Mouse (Mus musculus): ENCODE results near the gene Spryd3. TPM values are rescaled to one million over a fixed set of nuclear protein-coding genes. Genes with fewer than 3 reads are reported as not detected.

The Spryd3 gene
- polyA plus RNA-seq, 1 experiment from 2014 or later = 19.0 TPM

GRCm38 (mm10) chr15:102149561-102149960, 13.5 kb upstream of the Spryd3 start:
- Histone ChIP-seq H3K4me2 (replicated peaks; ENCODE audit: low read depth, low read length) (no peak overlapping the region), H3K9me3 (ENCODE audit: low read length) (no peaks in the 10 kb centered on the region), H3K36me3 (ENCODE audit: insufficient read depth, low read length) (no peaks in the 10 kb centered on the region), H3K27me3 (ENCODE audit: insufficient read depth, low read length) (peaks cover 16% of the 10 kb centered on the region), H3K9ac (replicated peaks; ENCODE audit: low read length) (no peak overlapping the region), H3K4me1 (ENCODE audit: insufficient read depth, low read length) (peaks cover 29% of the 10 kb centered on the region), H3K4me3 (ENCODE audit: low read length) (no peak overlapping the region), H3K27ac (ENCODE audit: low read length) (no peak overlapping the region)
- ATAC-seq (ENCODE audit: low FRiP score, low TSS enrichment) = no peak
- 65% methylated on average over 4 of the region's 4 CpGs for WGBS

- no peaks in the 10 kb centered on the region for H3K9me3 ChIP-seq (ENCODE audit: low read length)
- H3K27ac ChIP-seq (ENCODE audit: low read length) = no peak overlapping the region
- 54% methylated on average over 16 of the region's 16 CpGs for whole genome bisulfite sequencing
- no peak overlapping the region for H3K4me3 ChIP-seq (ENCODE audit: low read length)
- peaks cover 24% of the 10 kb centered on the region for H3K27me3 ChIP-seq (ENCODE audit: insufficient read depth, low read length)
- peaks cover 45% of the 10 kb centered on the region for H3K4me1 ChIP-seq (ENCODE audit: insufficient read depth, low read length)
- H3K4me2 ChIP-seq (replicated peaks; ENCODE audit: low read depth, low read length) = no peak overlapping the region
- H3K36me3 ChIP-seq (ENCODE audit: insufficient read depth, low read length) = no peaks in the 10 kb centered on the region
- ATAC-seq (ENCODE audit: low FRiP score, low TSS enrichment) = no peak
- 0 out of 2 replicates have a peak overlapping the region, but pooled peaks have one; percentile 32 for H3K9ac ChIP-seq (replicated peaks; ENCODE audit: low read length)
Measured at GRCm38 (mm10) chr15:102147674-102148402, 11.8 kb upstream of the Spryd3 start.

GRCm38 (mm10) chr15:102146882-102147281, 10.8 kb upstream of the Spryd3 start:
- WGBS = 0% methylated on average over 1 of the region's 1 CpGs
- ATAC-seq (ENCODE audit: low FRiP score, low TSS enrichment) = 0 out of 2 replicates have a peak, but pooled peaks have one; percentile 35

GRCm38 (mm10) chr15:102146089-102146488, 10.1 kb upstream of the Spryd3 start:
- Histone ChIP-seq H3K36me3 (ENCODE audit: insufficient read depth, low read length) (no peaks in the 10 kb centered on the region), H3K9me3 (ENCODE audit: low read length) (no peaks in the 10 kb centered on the region), H3K4me1 (ENCODE audit: insufficient read depth, low read length) (peaks cover 44% of the 10 kb centered on the region), H3K27ac (ENCODE audit: low read length) (no peak overlapping the region), H3K4me2 (replicated peaks; ENCODE audit: low read depth, low read length) (no peak overlapping the region), H3K4me3 (ENCODE audit: low read length) (no peak overlapping the region), H3K27me3 (ENCODE audit: insufficient read depth, low read length) (peaks cover 24% of the 10 kb centered on the region), H3K9ac (replicated peaks; ENCODE audit: low read length) (no peak overlapping the region)
- 84% methylated on average over 5 of the region's 5 CpGs for WGBS
- no peak for ATAC-seq (ENCODE audit: low FRiP score, low TSS enrichment)

More at GRCm38 (mm10) chr15:102146882-102147281, 10.8 kb upstream of the Spryd3 start:
- peaks cover 24% of the 10 kb centered on the region for H3K27me3 ChIP-seq (ENCODE audit: insufficient read depth, low read length)
- H3K9me3 ChIP-seq (ENCODE audit: low read length) = no peaks in the 10 kb centered on the region
- H3K4me2 ChIP-seq (replicated peaks; ENCODE audit: low read depth, low read length) = no peak overlapping the region
- no peak overlapping the region for H3K9ac ChIP-seq (replicated peaks; ENCODE audit: low read length)
- no peak overlapping the region for H3K27ac ChIP-seq (ENCODE audit: low read length)
- H3K36me3 ChIP-seq (ENCODE audit: insufficient read depth, low read length) = no peaks in the 10 kb centered on the region
- peaks cover 45% of the 10 kb centered on the region for H3K4me1 ChIP-seq (ENCODE audit: insufficient read depth, low read length)
- no peak overlapping the region for H3K4me3 ChIP-seq (ENCODE audit: low read length)

- Histone ChIP-seq H3K9ac (replicated peaks; ENCODE audit: low read length) (no peak overlapping the region), H3K27ac (ENCODE audit: low read length) (no peak overlapping the region), H3K4me3 (ENCODE audit: low read length) (peak overlapping the region; percentile 36), H3K4me2 (replicated peaks; ENCODE audit: low read depth, low read length) (peak overlapping the region; percentile 53), H3K4me1 (ENCODE audit: insufficient read depth, low read length) (peaks cover 36% of the 10 kb centered on the region), H3K36me3 (ENCODE audit: insufficient read depth, low read length) (no peaks in the 10 kb centered on the region), H3K9me3 (ENCODE audit: low read length) (no peaks in the 10 kb centered on the region), H3K27me3 (ENCODE audit: insufficient read depth, low read length) (peaks cover 24% of the 10 kb centered on the region)
- no peak for ATAC-seq (ENCODE audit: low FRiP score, low TSS enrichment)
- 61% methylated on average over 10 of the region's 10 CpGs for WGBS
Measured at GRCm38 (mm10) chr15:102145330-102145729, 9.3 kb upstream of the Spryd3 start.

- H3K9ac ChIP-seq (replicated peaks; ENCODE audit: low read length) = peak overlapping the region; percentile 60
- H3K27ac ChIP-seq (ENCODE audit: low read length) = peak overlapping the region; percentile 17; the same call in 1 of the 2 replicates
- H3K4me1 ChIP-seq (ENCODE audit: insufficient read depth, low read length) = peaks cover 30% of the 10 kb centered on the region
- peaks cover 24% of the 10 kb centered on the region for H3K27me3 ChIP-seq (ENCODE audit: insufficient read depth, low read length)
- peak overlapping the region; percentile 53 for H3K4me2 ChIP-seq (replicated peaks; ENCODE audit: low read depth, low read length)
- H3K9me3 ChIP-seq (ENCODE audit: low read length) = no peaks in the 10 kb centered on the region
- WGBS = 14% methylated on average over 19 of the region's 19 CpGs
- peak overlapping the region; percentile 36 for H3K4me3 ChIP-seq (ENCODE audit: low read length)
- H3K36me3 ChIP-seq (ENCODE audit: insufficient read depth, low read length) = no peaks in the 10 kb centered on the region
- ATAC-seq (ENCODE audit: low FRiP score, low TSS enrichment) = no peak
Measured at GRCm38 (mm10) chr15:102144726-102145125, 8.7 kb upstream of the Spryd3 start.

- Histone ChIP-seq H3K36me3 (ENCODE audit: insufficient read depth, low read length) (no peaks in the 10 kb centered on the region), H3K4me3 (ENCODE audit: low read length) (peak within 1 kb of the TSS; percentile 36), H3K27ac (ENCODE audit: low read length) (peak within 1 kb of the TSS; percentile 17), H3K27me3 (ENCODE audit: insufficient read depth, low read length) (peaks cover 24% of the 10 kb centered on the region), H3K4me2 (replicated peaks; ENCODE audit: low read depth, low read length) (peak within 1 kb of the TSS; percentile 53), H3K9ac (replicated peaks; ENCODE audit: low read length) (peak within 1 kb of the TSS; percentile 60), H3K4me1 (ENCODE audit: insufficient read depth, low read length) (peaks cover 27% of the 10 kb centered on the region), H3K9me3 (ENCODE audit: low read length) (no peaks in the 10 kb centered on the region)
- WGBS = 5% methylated on average over 22 of the region's 22 CpGs
- ATAC-seq (ENCODE audit: low FRiP score, low TSS enrichment) = peak; percentile 64
Measured at GRCm38 (mm10) chr15:102144274-102144711, 8.3 kb upstream of the Spryd3 start, which contains the start of gene Igfbp6. Gene Igfbp6, plus strand, starts transcription at chr15:102144362.

- no peaks in the 10 kb centered on the region for H3K36me3 ChIP-seq (ENCODE audit: insufficient read depth, low read length)
- no peak for ATAC-seq (ENCODE audit: low FRiP score, low TSS enrichment)
- WGBS = 49% methylated on average over 23 of the region's 23 CpGs
- H3K4me2 ChIP-seq (replicated peaks; ENCODE audit: low read depth, low read length) = no peak overlapping the region
- H3K4me3 ChIP-seq (ENCODE audit: low read length) = no peak overlapping the region
- peaks cover 23% of the 10 kb centered on the region for H3K4me1 ChIP-seq (ENCODE audit: insufficient read depth, low read length)
- no peaks in the 10 kb centered on the region for H3K9me3 ChIP-seq (ENCODE audit: low read length)
- peak overlapping the region; percentile 16 for H3K27ac ChIP-seq (ENCODE audit: low read length)
- no peak overlapping the region for H3K9ac ChIP-seq (replicated peaks; ENCODE audit: low read length)
- peaks cover 24% of the 10 kb centered on the region for H3K27me3 ChIP-seq (ENCODE audit: insufficient read depth, low read length)
Measured at GRCm38 (mm10) chr15:102142914-102143912, 7.2 kb upstream of the Spryd3 start.

- Histone ChIP-seq H3K9me3 (ENCODE audit: low read length) (no peaks in the 10 kb centered on the region), H3K9ac (replicated peaks; ENCODE audit: low read length) (no peak overlapping the region), H3K4me3 (ENCODE audit: low read length) (no peak overlapping the region), H3K27ac (ENCODE audit: low read length) (no peak overlapping the region), H3K36me3 (ENCODE audit: insufficient read depth, low read length) (no peaks in the 10 kb centered on the region), H3K4me1 (ENCODE audit: insufficient read depth, low read length) (peaks cover 28% of the 10 kb centered on the region), H3K27me3 (ENCODE audit: insufficient read depth, low read length) (peaks cover 22% of the 10 kb centered on the region), H3K4me2 (replicated peaks; ENCODE audit: low read depth, low read length) (no peak overlapping the region)
- no peak for ATAC-seq (ENCODE audit: low FRiP score, low TSS enrichment)
- WGBS = 91% methylated on average over 5 of the region's 5 CpGs
Measured at GRCm38 (mm10) chr15:102141120-102141519, 5.1 kb upstream of the Spryd3 start.
